Comparison of ENCODE assay signal across 9 mouse cellular contexts in genomic region chr1:176993141-176994010, GRCm38 (mm10).
DNase-seq lines count a peak whose midpoint lies in the region; ATAC-seq lines count a peak whose summit lies in the region.
"Had no signal": no experiment of that assay in that cellular context is flagged by ENCODE, and none has a peak within 500 bp of the region (broad histone marks: within the 10 kb centered on the region; RNA-seq: fewer than 3 reads in every experiment).

No protein-coding gene starts in this region.

- WGBS in midbrain, embryonic 13.5 days = 75% methylated on average over 18 of the region's 18 CpGs

- H3K9me3 ChIP-seq in midbrain, embryonic 13.5 days = no peaks in the 10 kb centered on the region

- no peak overlapping the region for H3K4me3 ChIP-seq in midbrain, embryonic 13.5 days (replicated peaks)

- H3K27ac ChIP-seq in midbrain, embryonic 13.5 days = peak overlapping the region; percentile 89

- H3K36me3 ChIP-seq in midbrain, embryonic 13.5 days = no peaks in the 10 kb centered on the region

- no peak overlapping the region for H3K9ac ChIP-seq in midbrain, embryonic 13.5 days (replicated peaks)

- peaks cover 66% of the 10 kb centered on the region for H3K4me1 ChIP-seq in midbrain, embryonic 13.5 days (replicated peaks)

- H3K4me2 ChIP-seq in midbrain, embryonic 13.5 days (replicated peaks) = no peak overlapping the region

- DNase-seq in spleen, adult 12 weeks (ENCODE audit: low spot score) = peak; percentile 34
- no peak for DNase-seq in spleen, postnatal 14 days (ENCODE audit: low spot score in 2 of 2)
- peak; percentile 65 for DNase-seq in thymus, postnatal 4 days
- DNase-seq in lung, postnatal 25 days (ENCODE audit: low spot score) = no peak
- DNase-seq in layer of hippocampus, postnatal 10 days (ENCODE audit: low spot score in 2 of 2) = no peak

- ATAC-seq in granulocyte monocyte progenitor cell, adult 5-6 weeks (replicated peaks; ENCODE audit: poor library complexity, severe bottlenecking) = peak; percentile 67
- no peak for ATAC-seq in midbrain, embryonic 13.5 days
- no peak for ATAC-seq in cerebellum, adult (ENCODE audit: insufficient number of reproducible peaks, low FRiP score, low TSS enrichment)
- ATAC-seq: intestine, postnatal 0 days had no signal

- H3K27me3 ChIP-seq in midbrain, embryonic 13.5 days = no peaks in the 10 kb centered on the region

Comparison
In these comparisons a context has a peak if more than half of its experiments do, and no peak if none do; other contexts are left out.
1. DNase-seq: peak in spleen, adult 12 weeks (single experiment) and thymus, postnatal 4 days (single experiment); none in spleen, postnatal 14 days (0 of 2), lung, postnatal 25 days (single experiment) and layer of hippocampus, postnatal 10 days (0 of 2).